21 mouse cellular contexts compared by ENCODE assay signal in genomic region chr1:27298586-27298985, GRCm38 (mm10).
"Had no signal": no experiment of that assay in that cellular context is flagged by ENCODE, and none has a peak within 500 bp of the region (broad histone marks: within the 10 kb centered on the region; RNA-seq: fewer than 3 reads in every experiment).

No protein-coding gene starts in this region.

- H3K9ac ChIP-seq: liver, postnatal 0 days; lung, embryonic 15.5 days; midbrain, embryonic 13.5 days; neural tube, embryonic 13.5 days; neural tube, embryonic 15.5 days; stomach, embryonic 15.5 days had no signal

- H3K27me3 ChIP-seq: lung, embryonic 15.5 days; megakaryocyte, embryonic 14.5 days; midbrain, embryonic 13.5 days; neural tube, embryonic 13.5 days; neural tube, embryonic 15.5 days; stomach, embryonic 15.5 days had no signal

- H3K4me3 ChIP-seq: lung, embryonic 15.5 days; megakaryocyte, embryonic 14.5 days; midbrain, embryonic 13.5 days; myocyte; neural tube, embryonic 13.5 days; neural tube, embryonic 15.5 days; stomach, embryonic 15.5 days had no signal

- H3K27ac ChIP-seq: lung, embryonic 15.5 days; macrophage; midbrain, embryonic 13.5 days; neural tube, embryonic 13.5 days; neural tube, embryonic 15.5 days; stomach, embryonic 15.5 days; stomach, postnatal 0 days had no signal

- H3K9me3 ChIP-seq: lung, embryonic 15.5 days; megakaryocyte, embryonic 14.5 days; midbrain, embryonic 13.5 days; neural tube, embryonic 13.5 days; neural tube, embryonic 15.5 days; stomach, embryonic 15.5 days had no signal

- H3K4me2 ChIP-seq: lung, embryonic 15.5 days; midbrain, embryonic 11.5 days; midbrain, embryonic 13.5 days; neural tube, embryonic 13.5 days; neural tube, embryonic 15.5 days; stomach, embryonic 15.5 days had no signal

- H3K4me1 ChIP-seq: lung, embryonic 15.5 days; megakaryocyte, embryonic 14.5 days; midbrain, embryonic 13.5 days; neural tube, embryonic 13.5 days; neural tube, embryonic 15.5 days; stomach, embryonic 15.5 days had no signal

- H3K36me3 ChIP-seq: lung, embryonic 15.5 days; midbrain, embryonic 13.5 days; neural tube, embryonic 13.5 days; neural tube, embryonic 15.5 days; stomach, embryonic 15.5 days had no signal

- ATAC-seq: liver, postnatal 0 days; lung, postnatal 0 days; midbrain, embryonic 13.5 days; midbrain, embryonic 16.5 days had no signal

- DNase-seq: liver, postnatal 0 days; lung, adult 2 months; lung, postnatal 14 days; lung, postnatal 36 days; retina, postnatal 1 day; right cerebral cortex, adult 18-20 months; thymus, adult 18-20 months; thymus, postnatal 14 days; thymus, postnatal 36 days had no signal
